Mouse (Mus musculus) lung, adult 18-20 months (tissue): ENCODE measurements around the gene H2-Oa.
"Not testable (repeated sequence)": the region's sequence is repeated elsewhere in the genome, so short reads cannot be mapped to it uniquely, and the experiment has no call there.

Experiments
- DNase-seq, 2 experiments: peaks; one replicate each; pipeline ENCODE4 v3.0.0; 2022; ENCODE audit warnings: mixed read lengths in 2 of 2

H2-Oa gene

GRCm38 (mm10) chr17:34143461-34143860, 51.3 kb downstream of the H2-Oa start:
- DNase-seq: no peak

GRCm38 (mm10) chr17:34144221-34144620, 52.1 kb downstream of the H2-Oa start:
- not testable (repeated sequence) for DNase-seq
